Mouse (Mus musculus) lung, adult 2 months (tissue): ENCODE results near the gene Rufy1.

Experiments used
- CTCF ChIP-seq: fragments of 200-500 bp; IDR thresholded peaks from 2 replicates; pipeline ENCODE4 v1.5.1; 2011; ENCODE audit warnings: mild to moderate bottlenecking, low read length, control low read depth; ENCODE audit not compliant: insufficient read depth
- POLR2A ChIP-seq: fragments of 200-500 bp; IDR thresholded peaks from 2 replicates; pipeline ENCODE4 v1.6.1; 2011; ENCODE audit warnings: low read depth, mild to moderate bottlenecking, control low read depth, low read length, borderline replicate concordance; ENCODE audit errors: extremely low read depth

- TF ChIP-seq POLR2A (no peak), CTCF (no peak)
These were observed 32.1 kb downstream of the Rufy1 start for GRCm38 (mm10) chr11:50398803-50399202.
